Mouse (Mus musculus): ENCODE measurements around the gene Agtrap. TPM values are rescaled to one million over a fixed set of nuclear protein-coding genes. Genes with fewer than 3 reads are reported as not detected.

The Agtrap gene
- 15.8 and 18.7 TPM in 2 replicates for polyA plus RNA-seq (2015; fragmentation: Nextera tagmentation; extraction: Ambion mirVana)

DNA sequence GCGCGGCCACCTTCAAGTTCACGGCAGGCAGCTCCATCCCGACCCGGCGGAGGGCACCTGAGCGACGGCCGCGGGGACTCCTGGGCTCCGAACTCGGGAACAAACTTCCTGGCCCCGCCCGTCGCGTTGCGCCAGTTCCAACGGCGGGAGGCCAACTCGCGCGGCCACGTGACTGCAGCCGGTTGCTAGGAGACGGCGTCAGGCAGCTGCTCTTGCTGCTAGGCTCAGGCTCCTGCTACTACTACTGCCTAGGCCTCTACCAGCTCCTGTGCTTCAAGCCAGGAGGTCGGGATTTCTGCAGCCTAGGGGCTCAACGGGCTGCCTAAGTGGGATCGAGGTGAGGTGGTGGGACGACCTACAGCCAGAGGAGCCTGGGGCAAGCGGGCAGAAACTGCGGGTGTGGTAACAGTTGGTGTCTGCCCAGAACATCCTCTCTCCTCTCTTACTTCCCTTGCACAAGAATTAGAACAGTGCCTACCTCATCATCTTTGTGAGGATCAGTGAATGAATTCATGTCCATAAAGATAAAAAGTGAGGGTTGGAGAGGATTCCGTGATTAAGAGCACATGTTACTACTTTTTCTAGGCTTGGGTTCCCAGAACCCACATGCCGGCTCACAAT lies at the start of gene Agtrap:
Gene Agtrap (minus strand): TSS at position 125 of the 621 bp plus-strand sequence.
- Histone ChIP-seq H3K36me3 (no peaks in the 10 kb centered on the region), H3K27me3 (no peaks in the 10 kb centered on the region), H3K4me2 (peak within 1 kb of the TSS; percentile 83), H3K4me3 (peak within 1 kb of the TSS; percentile 91), H3K9ac (peak within 1 kb of the TSS; percentile 89), H3K4me1 (replicated peaks) (peaks cover 41% of the 10 kb centered on the region), H3K9me3 (replicated peaks) (no peaks in the 10 kb centered on the region), H3K27ac (peak within 1 kb of the TSS; percentile 86)
- WGBS: 7% methylated on average over 34 of the region's 34 CpGs
- peak; percentile 82 for ATAC-seq (replicated peaks; ENCODE audit: insufficient number of reproducible peaks, insufficient read depth, low FRiP score, low read depth)

DNA sequence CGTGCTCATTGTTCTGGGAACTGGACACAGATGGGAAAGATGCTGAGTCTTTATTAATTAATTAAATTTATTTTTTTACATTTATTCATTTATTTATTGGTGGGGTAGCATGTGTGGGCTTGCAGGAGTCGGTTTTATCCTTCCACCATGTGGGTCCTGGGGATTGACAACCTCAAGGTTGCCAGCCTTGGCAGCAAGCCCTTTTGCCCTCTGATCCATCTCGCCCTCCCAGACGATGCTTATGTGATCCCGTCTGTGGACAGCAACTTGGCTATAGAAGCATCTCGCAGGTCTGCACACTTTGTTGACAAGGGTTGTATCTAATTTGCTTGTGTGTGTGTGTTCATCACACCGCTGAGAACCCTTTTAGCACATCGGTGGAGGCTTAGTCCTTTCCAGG lies 49.7 kb upstream of the Agtrap start:
- Histone ChIP-seq H3K27ac (no peak overlapping the region), H3K4me1 (replicated peaks) (peaks cover 9% of the 10 kb centered on the region), H3K9ac (no peak overlapping the region), H3K36me3 (no peaks in the 10 kb centered on the region), H3K27me3 (peaks cover 38% of the 10 kb centered on the region), H3K4me3 (no peak overlapping the region), H3K9me3 (replicated peaks) (no peaks in the 10 kb centered on the region), H3K4me2 (no peak overlapping the region)
- ATAC-seq (replicated peaks; ENCODE audit: insufficient number of reproducible peaks, insufficient read depth, low FRiP score, low read depth): no peak
- WGBS: 57% methylated on average over 8 of the region's 8 CpGs

DNA sequence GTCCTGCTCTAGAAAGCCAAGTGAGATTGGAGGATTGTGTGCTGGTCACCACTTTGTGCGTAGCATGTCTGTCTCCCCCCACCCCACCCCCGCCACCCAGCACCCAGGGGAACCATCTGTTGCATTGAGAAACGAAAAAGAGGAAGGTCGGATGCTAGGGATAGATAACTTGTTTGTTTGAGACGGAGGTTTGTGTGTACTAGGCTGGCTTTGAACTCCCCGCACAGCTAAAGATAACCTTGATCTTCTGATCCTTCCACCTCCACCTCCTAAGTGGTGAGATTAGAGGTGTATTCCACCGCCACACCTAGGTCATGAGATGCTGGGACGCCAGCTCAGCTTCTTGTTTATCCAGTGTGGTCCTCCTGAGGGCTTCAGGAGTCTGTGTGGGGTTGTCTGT lies 47.2 kb upstream of the Agtrap start:
- H3K4me2 ChIP-seq: no peak overlapping the region
- no peaks in the 10 kb centered on the region for H3K9me3 ChIP-seq (replicated peaks)
- no peak overlapping the region for H3K4me3 ChIP-seq
- WGBS: 63% methylated on average over 8 of the region's 8 CpGs
- H3K4me1 ChIP-seq (replicated peaks): peaks cover 19% of the 10 kb centered on the region
- ATAC-seq (replicated peaks; ENCODE audit: insufficient number of reproducible peaks, insufficient read depth, low FRiP score, low read depth): no peak
- no peaks in the 10 kb centered on the region for H3K36me3 ChIP-seq
- no peak overlapping the region for H3K9ac ChIP-seq
- no peak overlapping the region for H3K27ac ChIP-seq
- H3K27me3 ChIP-seq: peaks cover 63% of the 10 kb centered on the region

DNA sequence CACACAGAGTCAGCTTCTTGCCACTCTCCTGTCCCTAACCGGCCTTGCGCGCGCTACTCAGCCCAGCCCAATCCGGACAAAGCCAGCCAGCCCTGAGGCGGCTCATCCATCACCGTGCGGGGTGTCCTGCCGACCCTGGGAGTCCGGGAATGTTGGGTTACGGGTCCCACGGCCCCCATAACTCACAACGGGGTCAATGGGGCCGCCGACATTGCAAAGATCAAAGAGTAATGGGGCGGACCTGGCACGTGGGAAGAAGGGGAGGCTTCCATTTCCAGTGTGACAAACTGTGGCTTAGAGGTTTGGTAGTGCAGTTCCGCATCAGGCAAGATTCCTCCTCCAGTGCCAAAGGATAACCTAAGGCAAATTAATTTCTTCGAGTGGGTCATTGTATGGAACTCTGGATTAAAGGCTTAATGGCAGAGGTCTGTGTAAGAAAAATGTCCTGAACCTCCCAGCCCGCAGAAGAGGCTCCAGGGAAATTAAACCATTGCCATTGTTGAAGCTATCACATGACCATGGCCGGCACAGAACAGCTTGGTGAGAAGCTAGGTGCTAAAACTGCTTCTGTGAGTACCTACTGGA lies 43.8 kb upstream of the Agtrap start:
- Histone ChIP-seq H3K4me2 (peak overlapping the region; percentile 98), H3K9ac (no peak overlapping the region), H3K9me3 (replicated peaks) (no peaks in the 10 kb centered on the region), H3K4me1 (replicated peaks) (peaks cover 13% of the 10 kb centered on the region), H3K36me3 (no peaks in the 10 kb centered on the region), H3K27me3 (peaks cover 69% of the 10 kb centered on the region), H3K4me3 (peak overlapping the region; percentile 57), H3K27ac (no peak overlapping the region)
- ATAC-seq (replicated peaks; ENCODE audit: insufficient number of reproducible peaks, insufficient read depth, low FRiP score, low read depth): no peak
- 2% methylated on average over 21 of the region's 21 CpGs for WGBS

DNA sequence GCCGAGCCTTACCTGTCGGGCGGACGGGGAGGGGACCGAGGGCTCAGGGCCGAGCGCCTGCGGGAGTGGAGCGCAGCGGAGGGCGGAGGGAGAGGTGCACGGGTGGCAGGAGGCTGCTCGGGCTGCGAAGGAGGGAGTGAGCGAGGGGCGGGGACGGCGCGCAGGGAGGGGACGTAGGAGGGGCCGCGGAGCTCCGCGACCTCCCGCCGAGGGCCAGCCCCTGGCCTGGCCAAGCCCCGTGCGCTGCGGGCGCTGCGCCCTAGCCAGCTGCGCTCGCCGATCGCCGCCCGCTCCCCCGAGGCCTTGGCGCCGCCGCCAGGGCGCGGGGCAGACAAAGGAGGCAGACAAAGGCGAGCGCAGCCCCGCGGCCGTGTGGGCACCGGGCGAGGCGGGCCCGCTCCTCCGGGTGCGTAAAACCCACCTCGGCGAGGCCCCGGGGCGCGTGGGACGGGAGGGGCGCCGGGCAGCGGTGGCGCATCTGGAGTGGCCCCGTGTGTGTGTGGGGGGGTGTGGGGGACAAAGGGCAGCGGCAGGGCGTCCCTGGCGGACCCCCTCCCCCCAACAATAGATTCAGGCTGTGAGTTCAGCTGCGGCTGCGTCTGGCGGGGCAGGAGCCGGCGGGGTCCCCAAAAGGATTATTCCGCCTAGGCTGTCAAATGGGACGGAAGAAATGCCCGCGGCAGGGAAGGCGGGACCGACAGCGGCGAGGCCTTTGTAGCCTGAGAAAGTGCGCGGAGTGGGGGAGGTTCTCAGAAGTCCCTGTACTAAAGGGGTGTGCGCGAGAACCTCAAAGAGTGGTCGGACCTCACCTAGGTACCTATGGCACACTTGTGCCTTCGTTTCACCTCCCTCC lies 43.0 kb upstream of the Agtrap start, which contains the start of gene Draxin:
Gene Draxin (minus strand): TSS at position 138 of the 853 bp plus-strand sequence.
- under 1% methylated on average over 84 of the region's 87 CpGs for WGBS
- H3K4me3 ChIP-seq: peak within 1 kb of the TSS; percentile 57
- ATAC-seq (replicated peaks; ENCODE audit: insufficient number of reproducible peaks, insufficient read depth, low FRiP score, low read depth): peak; percentile 78
- peaks cover 71% of the 10 kb centered on the region for H3K27me3 ChIP-seq
- H3K27ac ChIP-seq: no peak within 1 kb of the TSS
- no peaks in the 10 kb centered on the region for H3K9me3 ChIP-seq (replicated peaks)
- H3K4me1 ChIP-seq (replicated peaks): peaks cover 13% of the 10 kb centered on the region
- peak within 1 kb of the TSS; percentile 58 for H3K9ac ChIP-seq
- H3K4me2 ChIP-seq: peak within 1 kb of the TSS; percentile 98
- H3K36me3 ChIP-seq: no peaks in the 10 kb centered on the region

GRCm38 (mm10) chr4:148130133-148130532 lies 42.3 kb upstream of the Agtrap start, which contains the start of gene Mad2l2:
Mad2l2 (plus strand) TSS chr4:148130384.
- Histone ChIP-seq H3K27me3 (peaks cover 75% of the 10 kb centered on the region), H3K4me1 (replicated peaks) (peaks cover 13% of the 10 kb centered on the region), H3K36me3 (no peaks in the 10 kb centered on the region), H3K9me3 (replicated peaks) (no peaks in the 10 kb centered on the region), H3K4me3 (peak within 1 kb of the TSS; percentile 57), H3K4me2 (peak within 1 kb of the TSS; percentile 98), H3K9ac (peak within 1 kb of the TSS; percentile 58), H3K27ac (no peak within 1 kb of the TSS)
- ATAC-seq (replicated peaks; ENCODE audit: insufficient number of reproducible peaks, insufficient read depth, low FRiP score, low read depth): no peak
- 2% methylated on average over 18 of the region's 18 CpGs for WGBS

GRCm38 (mm10) chr4:148128672-148129071 lies 40.8 kb upstream of the Agtrap start:
- H3K27me3 ChIP-seq: peaks cover 79% of the 10 kb centered on the region
- WGBS: 46% methylated on average over 2 of the region's 2 CpGs
- no peak overlapping the region for H3K27ac ChIP-seq

GRCm38 (mm10) chr4:148128241-148128640 lies 40.4 kb upstream of the Agtrap start:
- 48% methylated on average over 1 of the region's 1 CpGs for WGBS
- no peak overlapping the region for H3K9ac ChIP-seq

More at GRCm38 (mm10) chr4:148128672-148129071, 40.8 kb upstream of the Agtrap start:
- Histone ChIP-seq H3K36me3 (no peaks in the 10 kb centered on the region), H3K4me3 (no peak overlapping the region), H3K9me3 (replicated peaks) (no peaks in the 10 kb centered on the region), H3K4me2 (no peak overlapping the region), H3K9ac (no peak overlapping the region), H3K4me1 (replicated peaks) (peaks cover 13% of the 10 kb centered on the region)
- ATAC-seq (replicated peaks; ENCODE audit: insufficient number of reproducible peaks, insufficient read depth, low FRiP score, low read depth): no peak

DNA sequence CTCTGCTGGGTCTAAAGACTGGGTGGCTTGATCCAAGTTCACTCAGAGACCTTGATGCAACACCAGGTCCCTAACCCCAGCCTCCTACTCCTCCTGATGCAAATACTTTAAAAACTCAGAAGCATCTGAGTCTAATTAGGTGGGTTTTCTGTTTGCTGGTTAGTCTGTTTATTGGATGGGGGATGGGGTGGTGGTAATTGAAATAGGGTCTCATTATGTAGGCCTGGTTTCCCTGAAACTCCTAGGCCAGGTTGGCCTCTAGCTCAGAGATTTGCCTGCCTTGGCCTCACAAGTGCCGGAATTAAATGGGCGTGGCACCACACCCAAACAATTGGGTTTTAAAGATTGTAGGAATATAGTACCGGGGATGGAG lies 34.8 kb upstream of the Agtrap start:
- H3K4me2 ChIP-seq: no peak overlapping the region
- ATAC-seq (replicated peaks; ENCODE audit: insufficient number of reproducible peaks, insufficient read depth, low FRiP score, low read depth): no peak
- no peaks in the 10 kb centered on the region for H3K9me3 ChIP-seq (replicated peaks)
- H3K27me3 ChIP-seq: peaks cover 44% of the 10 kb centered on the region
- H3K27ac ChIP-seq: no peak overlapping the region
- H3K4me1 ChIP-seq (replicated peaks): no peaks in the 10 kb centered on the region
- H3K36me3 ChIP-seq: no peaks in the 10 kb centered on the region
- H3K9ac ChIP-seq: no peak overlapping the region
- no peak overlapping the region for H3K4me3 ChIP-seq
- 72% methylated on average over 3 of the region's 3 CpGs for WGBS

More at GRCm38 (mm10) chr4:148128241-148128640, 40.4 kb upstream of the Agtrap start:
- ATAC-seq (replicated peaks; ENCODE audit: insufficient number of reproducible peaks, insufficient read depth, low FRiP score, low read depth): no peak
- Histone ChIP-seq H3K36me3 (no peaks in the 10 kb centered on the region), H3K4me3 (no peak overlapping the region), H3K4me1 (replicated peaks) (peaks cover 13% of the 10 kb centered on the region), H3K4me2 (no peak overlapping the region), H3K27ac (no peak overlapping the region), H3K27me3 (peaks cover 83% of the 10 kb centered on the region), H3K9me3 (replicated peaks) (no peaks in the 10 kb centered on the region)

DNA sequence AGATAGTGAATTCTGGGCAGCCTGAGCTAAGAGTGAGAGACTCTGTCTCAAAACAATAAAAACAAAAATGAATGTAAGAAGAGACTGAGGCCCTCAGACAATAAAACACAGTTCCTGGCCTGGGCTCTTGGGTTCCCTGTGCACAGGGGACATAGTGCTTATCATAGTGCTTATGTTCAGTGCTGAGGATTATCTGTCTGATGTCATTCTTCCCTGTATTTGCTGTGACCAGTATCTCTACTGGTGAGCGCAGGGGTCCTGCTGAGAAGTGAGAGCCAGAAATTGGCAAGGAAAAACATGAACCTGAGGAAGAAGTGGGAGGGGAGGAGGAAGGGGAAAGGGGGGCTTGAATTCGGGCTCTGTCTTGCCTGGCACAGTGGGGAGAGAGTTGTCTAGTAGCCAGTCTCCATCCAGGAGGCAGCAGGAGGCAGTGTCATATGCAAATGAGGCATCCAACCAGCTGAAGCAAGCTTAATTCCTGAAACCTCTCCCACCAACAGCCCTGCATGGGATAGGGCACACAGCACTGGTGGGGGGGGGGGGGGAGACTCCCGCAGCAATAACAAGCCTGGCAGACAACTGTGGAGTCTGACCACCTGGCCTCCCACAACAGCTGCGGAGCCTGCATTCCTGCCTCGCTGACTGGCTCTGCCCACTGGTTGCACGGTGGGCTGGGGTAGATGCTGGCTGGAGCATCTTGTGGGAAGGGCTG lies 34.3 kb upstream of the Agtrap start:
- WGBS: 13% methylated on average over 6 of the region's 6 CpGs
- no peak overlapping the region for H3K4me3 ChIP-seq
- no peaks in the 10 kb centered on the region for H3K4me1 ChIP-seq (replicated peaks)
- no peak overlapping the region for H3K27ac ChIP-seq
- no peak overlapping the region for H3K4me2 ChIP-seq
- no peaks in the 10 kb centered on the region for H3K9me3 ChIP-seq (replicated peaks)
- no peak overlapping the region for H3K9ac ChIP-seq
- H3K36me3 ChIP-seq: no peaks in the 10 kb centered on the region
- H3K27me3 ChIP-seq: peaks cover 38% of the 10 kb centered on the region
- ATAC-seq (replicated peaks; ENCODE audit: insufficient number of reproducible peaks, insufficient read depth, low FRiP score, low read depth): no peak

DNA sequence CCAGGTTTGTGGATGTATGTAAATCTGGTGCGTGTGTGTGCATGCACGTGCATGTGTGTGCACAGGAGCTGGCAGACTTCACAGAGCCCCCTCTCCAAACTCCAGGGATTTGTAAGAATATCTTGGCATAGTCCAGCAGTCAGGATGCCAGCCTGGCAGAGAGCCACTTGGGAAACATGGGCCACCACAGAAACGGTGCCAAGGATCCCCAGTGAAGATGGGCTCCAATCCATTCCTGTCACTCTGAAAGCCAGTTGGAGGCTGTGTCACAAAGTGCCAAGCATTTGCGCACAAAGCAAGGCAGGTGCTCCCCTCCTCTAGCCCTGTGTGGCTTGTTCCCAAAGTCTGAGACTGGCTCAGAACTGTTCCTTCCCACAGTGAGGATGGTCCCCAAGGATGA lies 33.5 kb upstream of the Agtrap start:
- 78% methylated on average over 4 of the region's 4 CpGs for WGBS
- Histone ChIP-seq H3K27ac (no peak overlapping the region), H3K4me2 (no peak overlapping the region), H3K9ac (no peak overlapping the region), H3K36me3 (no peaks in the 10 kb centered on the region), H3K4me1 (replicated peaks) (no peaks in the 10 kb centered on the region), H3K27me3 (peaks cover 32% of the 10 kb centered on the region), H3K4me3 (no peak overlapping the region), H3K9me3 (replicated peaks) (no peaks in the 10 kb centered on the region)
- no peak for ATAC-seq (replicated peaks; ENCODE audit: insufficient number of reproducible peaks, insufficient read depth, low FRiP score, low read depth)

All from heart, embryonic 15.5 days (tissue).